12 mouse cellular contexts compared by ENCODE assay signal in genomic region chr12:50943340-50943739, GRCm38 (mm10).
A peak's percentile ranks its signal among the peaks of the same experiment; 100 is the strongest.
DNase-seq lines count a peak whose midpoint lies in the region; ATAC-seq lines count a peak whose summit lies in the region.
"Had no signal": no experiment of that assay in that cellular context is flagged by ENCODE, and none has a peak within 500 bp of the region (broad histone marks: within the 10 kb centered on the region; RNA-seq: fewer than 3 reads in every experiment).

No protein-coding gene starts in this region.

- H3K4me2 ChIP-seq in kidney, embryonic 14.5 days (replicated peaks; ENCODE audit: low read depth, low read length), result no peak overlapping the region
- no peak overlapping the region for H3K4me2 ChIP-seq in forebrain, embryonic 12.5 days
- H3K4me2 ChIP-seq in forebrain, embryonic 16.5 days (ENCODE audit: low read length), result peak overlapping the region; percentile 58
- peak overlapping the region; percentile 50 for H3K4me2 ChIP-seq in midbrain, embryonic 12.5 days (replicated peaks)
- H3K4me2 ChIP-seq in kidney, embryonic 16.5 days (replicated peaks; ENCODE audit: low read depth, low read length), result no peak overlapping the region
- H3K4me2 ChIP-seq: liver, embryonic 13.5 days had no signal

- H3K27me3 ChIP-seq in kidney, embryonic 14.5 days (ENCODE audit: control insufficient read depth, insufficient read depth, low read length), result no peaks in the 10 kb centered on the region
- H3K27me3 ChIP-seq in forebrain, embryonic 12.5 days, result peaks cover 3% of the 10 kb centered on the region; the same call in 1 of the 2 replicates
- H3K27me3 ChIP-seq in forebrain, embryonic 16.5 days (replicated peaks; ENCODE audit: control insufficient read depth, insufficient read depth, low read length), result no peaks in the 10 kb centered on the region
- H3K27me3 ChIP-seq in midbrain, embryonic 12.5 days, result peaks cover 10% of the 10 kb centered on the region; the same call in 1 of the 2 replicates
- no peaks in the 10 kb centered on the region; the same call in 1 of the 2 replicates for H3K27me3 ChIP-seq in kidney, embryonic 16.5 days (ENCODE audit: insufficient read depth, low read length)
- H3K27me3 ChIP-seq: heart, embryonic 12.5 days; liver, embryonic 13.5 days had no signal

- H3K9ac ChIP-seq in kidney, embryonic 14.5 days (ENCODE audit: low read depth, low read length), result no peak overlapping the region
- H3K9ac ChIP-seq in forebrain, embryonic 12.5 days, result no peak overlapping the region
- peak overlapping the region; percentile 24; the same call in 1 of the 2 replicates for H3K9ac ChIP-seq in forebrain, embryonic 16.5 days (replicated peaks; ENCODE audit: low read depth, low read length)
- no peak overlapping the region for H3K9ac ChIP-seq in midbrain, embryonic 12.5 days (replicated peaks)
- H3K9ac ChIP-seq in kidney, embryonic 16.5 days (replicated peaks; ENCODE audit: low read length), result no peak overlapping the region
- H3K9ac ChIP-seq: heart, embryonic 12.5 days; liver, embryonic 13.5 days had no signal

- DNase-seq in kidney, postnatal 4 days, result no peak
- DNase-seq in thymus, postnatal 25 days, result no peak
- DNase-seq: gastrocnemius, postnatal 25 days; liver, embryonic 13.5 days; thymus, adult 2 months had no signal

- no peak overlapping the region for H3K4me3 ChIP-seq in kidney, embryonic 14.5 days (ENCODE audit: low read length)
- no peak overlapping the region for H3K4me3 ChIP-seq in forebrain, embryonic 12.5 days (replicated peaks)
- H3K4me3 ChIP-seq in forebrain, embryonic 16.5 days (replicated peaks; ENCODE audit: low read length), result no peak overlapping the region; the same call in 1 of the 2 replicates
- no peak overlapping the region for H3K4me3 ChIP-seq in midbrain, embryonic 12.5 days
- no peak overlapping the region for H3K4me3 ChIP-seq in kidney, embryonic 16.5 days (ENCODE audit: low read length)
- H3K4me3 ChIP-seq: liver, embryonic 13.5 days had no signal

- 47% methylated on average over 3 of the region's 3 CpGs for WGBS in kidney, embryonic 14.5 days
- WGBS in forebrain, embryonic 12.5 days, result 44% methylated on average over 3 of the region's 3 CpGs
- WGBS in forebrain, embryonic 16.5 days, result 27% methylated on average over 3 of the region's 3 CpGs
- 51% methylated on average over 3 of the region's 3 CpGs for WGBS in midbrain, embryonic 12.5 days
- WGBS in kidney, embryonic 16.5 days, result 50% methylated on average over 3 of the region's 3 CpGs

- H3K36me3 ChIP-seq in kidney, embryonic 14.5 days (ENCODE audit: control insufficient read depth, insufficient read depth, low read length), result no peaks in the 10 kb centered on the region
- H3K36me3 ChIP-seq in forebrain, embryonic 12.5 days (replicated peaks), result no peaks in the 10 kb centered on the region
- no peaks in the 10 kb centered on the region for H3K36me3 ChIP-seq in forebrain, embryonic 16.5 days (ENCODE audit: control insufficient read depth, insufficient read depth)
- H3K36me3 ChIP-seq in midbrain, embryonic 12.5 days, result no peaks in the 10 kb centered on the region
- no peaks in the 10 kb centered on the region for H3K36me3 ChIP-seq in kidney, embryonic 16.5 days (ENCODE audit: insufficient read depth, low read length)
- H3K36me3 ChIP-seq: heart, embryonic 12.5 days; liver, embryonic 13.5 days had no signal

- ATAC-seq in kidney, embryonic 14.5 days (ENCODE audit: low FRiP score, low TSS enrichment), result peak; percentile 12; the same call in 1 of the 2 replicates
- peak; percentile 36; the same call in 1 of the 2 replicates for ATAC-seq in forebrain, embryonic 12.5 days (ENCODE audit: low FRiP score)
- peak; percentile 51 for ATAC-seq in forebrain, embryonic 16.5 days
- peak; percentile 48 for ATAC-seq in midbrain, embryonic 12.5 days (ENCODE audit: low FRiP score, low read depth)
- no peak for ATAC-seq in erythroid progenitor cell, adult 5-6 weeks (replicated peaks; ENCODE audit: low FRiP score, poor library complexity, severe bottlenecking)
- ATAC-seq in kidney, embryonic 16.5 days (ENCODE audit: low FRiP score, low TSS enrichment), result no peak; the same call in 1 of the 2 replicates

- no peaks in the 10 kb centered on the region for H3K9me3 ChIP-seq in kidney, embryonic 14.5 days (ENCODE audit: control insufficient read depth, low read length)
- no peaks in the 10 kb centered on the region for H3K9me3 ChIP-seq in forebrain, embryonic 12.5 days
- H3K9me3 ChIP-seq in forebrain, embryonic 16.5 days (ENCODE audit: control insufficient read depth, low read length), result no peaks in the 10 kb centered on the region
- no peaks in the 10 kb centered on the region for H3K9me3 ChIP-seq in midbrain, embryonic 12.5 days
- H3K9me3 ChIP-seq in kidney, embryonic 16.5 days (ENCODE audit: low read length), result 0 out of 2 replicates have a peak, but pooled peaks cover 2% of the 10 kb centered on the region
- H3K9me3 ChIP-seq: heart, embryonic 12.5 days; liver, embryonic 13.5 days had no signal

- no peaks in the 10 kb centered on the region for H3K4me1 ChIP-seq in kidney, embryonic 14.5 days (ENCODE audit: control insufficient read depth, insufficient read depth, low read length)
- peaks cover 5% of the 10 kb centered on the region; the same call in 1 of the 2 replicates for H3K4me1 ChIP-seq in forebrain, embryonic 12.5 days
- H3K4me1 ChIP-seq in forebrain, embryonic 16.5 days (replicated peaks; ENCODE audit: control insufficient read depth, insufficient read depth, low read length), result peaks cover 17% of the 10 kb centered on the region
- H3K4me1 ChIP-seq in midbrain, embryonic 12.5 days, result no peaks in the 10 kb centered on the region
- H3K4me1 ChIP-seq in kidney, embryonic 16.5 days (ENCODE audit: insufficient read depth, low read length), result no peaks in the 10 kb centered on the region
- H3K4me1 ChIP-seq: heart, embryonic 12.5 days; liver, embryonic 13.5 days had no signal

- H3K27ac ChIP-seq in kidney, embryonic 14.5 days (ENCODE audit: low read depth, low read length), result no peak overlapping the region
- no peak overlapping the region for H3K27ac ChIP-seq in forebrain, embryonic 12.5 days
- H3K27ac ChIP-seq in forebrain, embryonic 16.5 days (ENCODE audit: low read length), result peak overlapping the region; percentile 58
- H3K27ac ChIP-seq in midbrain, embryonic 12.5 days (replicated peaks), result no peak overlapping the region
- H3K27ac ChIP-seq in kidney, embryonic 16.5 days (ENCODE audit: low read length), result no peak overlapping the region
- H3K27ac ChIP-seq: liver, embryonic 13.5 days had no signal

Comparison
In these comparisons a context has a peak if more than half of its experiments do, and no peak if none do; other contexts are left out.
1. ATAC-seq: peak in kidney, embryonic 14.5 days (single experiment), forebrain, embryonic 12.5 days (single experiment), forebrain, embryonic 16.5 days (single experiment) and midbrain, embryonic 12.5 days (single experiment); none in erythroid progenitor cell, adult 5-6 weeks (single experiment) and kidney, embryonic 16.5 days (single experiment).
2. H3K4me2 ChIP-seq: peak in forebrain, embryonic 16.5 days (single experiment) and midbrain, embryonic 12.5 days (single experiment); none in kidney, embryonic 14.5 days (single experiment), forebrain, embryonic 12.5 days (single experiment) and kidney, embryonic 16.5 days (single experiment).